Mouse (Mus musculus) hindbrain, embryonic 15.5 days (tissue): ENCODE results near the gene 4933406M09Rik. TPM values are rescaled to one million over a fixed set of nuclear protein-coding genes. Genes with fewer than 3 reads are reported as not detected.
A peak's percentile ranks its signal among the peaks of the same experiment; 100 is the strongest.

Source experiments
- ATAC-seq: fragments of 200-750 bp; cut with Nextera tagmentation; 2 replicates; pipeline ENCODE4 v1.8.0; 2017; ENCODE audit warnings: low read depth, moderate number of reproducible peaks, moderate TSS enrichment; ENCODE audit not compliant: low FRiP score
- H3K27ac ChIP-seq: fragments of 300-500 bp; sonication (generic); replicated peaks from 2 replicates; pipeline ENCODE4 v1.5.1; 2015; ENCODE audit warnings: mild to moderate bottlenecking, inconsistent platforms
- H3K27me3 ChIP-seq: fragments of 300-500 bp; sonication (generic); 2 replicates; pipeline ENCODE4 v1.6.1; 2015; ENCODE audit warnings: control low read depth, inconsistent platforms
- H3K36me3 ChIP-seq: fragments of 300-500 bp; sonication (generic); 2 replicates; pipeline ENCODE4 v1.6.1; 2015; ENCODE audit warnings: control low read depth, inconsistent platforms
- H3K4me1 ChIP-seq: fragments of 300-500 bp; sonication (generic); replicated peaks from 2 replicates; pipeline ENCODE4 v1.6.1; 2015; ENCODE audit warnings: control low read depth, inconsistent platforms
- H3K4me2 ChIP-seq: fragments of 300-500 bp; sonication (generic); 2 replicates; pipeline ENCODE4 v1.6.1; 2015; ENCODE audit warnings: moderate library complexity, mild to moderate bottlenecking, inconsistent platforms
- H3K4me3 ChIP-seq: fragments of 300-500 bp; sonication (generic); 2 replicates; pipeline ENCODE4 v1.5.1; 2015; ENCODE audit warnings: mild to moderate bottlenecking, inconsistent platforms
- H3K9ac ChIP-seq: fragments of 300-500 bp; sonication (generic); 2 replicates; pipeline ENCODE4 v1.6.1; 2015; ENCODE audit warnings: inconsistent platforms
- H3K9me3 ChIP-seq: fragments of 300-500 bp; sonication (generic); 2 replicates; pipeline ENCODE4 v1.6.1; 2016; ENCODE audit warnings: control low read depth, inconsistent platforms
- WGBS: fragments of 180-500 bp; shearing (Covaris S2); methylation state at CpG from one replicate; pipeline ENCODE4 v1.1.7; 2015; 5-methylcytosine and 5-hydroxymethylcytosine counted together
- polyA plus RNA-seq: library from polyadenylated mRNA; unstranded; fragments of >200 nt; fragmentation: Nextera tagmentation; extraction: Ambion mirVana; gene quantifications from 2 replicates; pipeline ENCODE4 v1.2.1, GENCODE M21; 2015

Gene 4933406M09Rik
- polyA plus RNA-seq, 1 experiment from 2014 or later, result not detected

- Histone ChIP-seq H3K4me2 (no peak overlapping the region), H3K9me3 (no peaks in the 10 kb centered on the region), H3K27me3 (no peaks in the 10 kb centered on the region), H3K9ac (no peak overlapping the region), H3K4me1 (0 out of 2 replicates have a peak, but pooled peaks cover 8% of the 10 kb centered on the region), H3K27ac (no peak overlapping the region), H3K4me3 (no peak overlapping the region), H3K36me3 (no peaks in the 10 kb centered on the region)
- ATAC-seq, result no peak
These were observed 564 bp upstream of the 4933406M09Rik start for GRCm38 (mm10) chr1:134385176-134385575.

DNA sequence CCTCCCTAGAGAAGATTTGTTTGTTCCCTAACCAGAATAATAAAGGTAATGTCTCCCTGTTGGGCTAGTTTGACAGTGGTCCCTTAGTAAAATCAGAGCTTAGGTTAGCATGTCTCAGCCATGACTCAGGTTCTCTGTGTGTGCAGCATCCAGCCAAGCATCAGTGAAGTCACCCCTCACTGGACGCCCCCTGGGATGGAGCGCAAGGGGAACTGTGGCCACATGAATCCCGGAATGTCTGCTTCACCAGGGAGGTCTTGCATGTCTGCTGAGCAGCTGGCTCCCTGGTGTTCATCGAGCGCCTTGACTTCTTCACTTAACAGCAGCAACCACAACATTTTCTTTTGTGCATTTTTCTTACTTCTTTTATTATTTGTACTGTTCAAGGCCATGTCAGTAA lies 8.1 kb downstream of the 4933406M09Rik start:
- WGBS, result 60% methylated on average over 5 of the region's 5 CpGs
- Histone ChIP-seq H3K4me1 (no peaks in the 10 kb centered on the region), H3K4me2 (no peak overlapping the region), H3K36me3 (no peaks in the 10 kb centered on the region), H3K4me3 (no peak overlapping the region), H3K9ac (no peak overlapping the region), H3K27ac (no peak overlapping the region), H3K9me3 (no peaks in the 10 kb centered on the region), H3K27me3 (no peaks in the 10 kb centered on the region)
- no peak for ATAC-seq

GRCm38 (mm10) chr1:134398210-134398609 lies 12.5 kb downstream of the 4933406M09Rik start:
- H3K4me2 ChIP-seq, result no peak overlapping the region
- no peak overlapping the region for H3K4me3 ChIP-seq
- H3K9ac ChIP-seq, result no peak overlapping the region
- no peak overlapping the region for H3K27ac ChIP-seq
- H3K4me1 ChIP-seq, result no peaks in the 10 kb centered on the region
- WGBS, result 90% methylated on average over 12 of the region's 12 CpGs
- H3K36me3 ChIP-seq, result no peaks in the 10 kb centered on the region
- no peaks in the 10 kb centered on the region for H3K9me3 ChIP-seq
- ATAC-seq, result no peak
- H3K27me3 ChIP-seq, result no peaks in the 10 kb centered on the region

- no peak for ATAC-seq
- no peak overlapping the region for H3K4me3 ChIP-seq
- 68% methylated on average over 5 of the region's 5 CpGs for WGBS
- H3K9ac ChIP-seq, result no peak overlapping the region
- no peak overlapping the region for H3K27ac ChIP-seq
- no peak overlapping the region for H3K4me2 ChIP-seq
- no peaks in the 10 kb centered on the region for H3K36me3 ChIP-seq
- H3K4me1 ChIP-seq, result no peaks in the 10 kb centered on the region
- H3K27me3 ChIP-seq, result no peaks in the 10 kb centered on the region
- no peaks in the 10 kb centered on the region for H3K9me3 ChIP-seq
These were observed 14.0 kb downstream of the 4933406M09Rik start for GRCm38 (mm10) chr1:134399735-134400134.

- no peaks in the 10 kb centered on the region for H3K27me3 ChIP-seq
- peaks cover 6% of the 10 kb centered on the region for H3K4me1 ChIP-seq
- H3K9me3 ChIP-seq, result no peaks in the 10 kb centered on the region
- peak; percentile 96 for ATAC-seq
- no peaks in the 10 kb centered on the region for H3K36me3 ChIP-seq
- H3K9ac ChIP-seq, result peak within 1 kb of the TSS; percentile 62
- H3K4me2 ChIP-seq, result peak within 1 kb of the TSS; percentile 91
- WGBS, result under 1% methylated on average over 43 of the region's 43 CpGs
- H3K27ac ChIP-seq, result peak within 1 kb of the TSS; percentile 57
- H3K4me3 ChIP-seq, result peak within 1 kb of the TSS; percentile 70
These were observed 20.0 kb downstream of the 4933406M09Rik start, which contains the start of gene Cyb5r1 for GRCm38 (mm10) chr1:134405509-134406413. Gene Cyb5r1 (plus strand): TSS chr1:134405559.

DNA sequence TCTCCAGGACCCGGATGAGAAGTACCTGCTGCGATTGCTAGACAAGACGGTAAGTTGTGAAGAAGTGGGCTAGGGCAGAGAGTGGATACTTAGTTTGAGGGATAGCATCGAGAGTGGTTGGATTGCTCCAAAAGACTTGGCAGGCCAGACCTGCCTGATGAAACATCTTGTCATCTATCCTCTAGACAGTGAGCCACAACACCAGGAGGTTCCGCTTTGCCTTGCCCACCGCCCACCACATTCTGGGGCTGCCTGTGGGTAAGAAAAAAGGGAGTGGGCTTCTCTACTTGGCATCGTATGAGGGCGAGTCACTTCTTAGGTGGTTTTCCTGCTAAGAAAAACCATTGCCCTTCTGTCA lies 20.7 kb downstream of the 4933406M09Rik start:
- 34% methylated on average over 8 of the region's 8 CpGs for WGBS

DNA sequence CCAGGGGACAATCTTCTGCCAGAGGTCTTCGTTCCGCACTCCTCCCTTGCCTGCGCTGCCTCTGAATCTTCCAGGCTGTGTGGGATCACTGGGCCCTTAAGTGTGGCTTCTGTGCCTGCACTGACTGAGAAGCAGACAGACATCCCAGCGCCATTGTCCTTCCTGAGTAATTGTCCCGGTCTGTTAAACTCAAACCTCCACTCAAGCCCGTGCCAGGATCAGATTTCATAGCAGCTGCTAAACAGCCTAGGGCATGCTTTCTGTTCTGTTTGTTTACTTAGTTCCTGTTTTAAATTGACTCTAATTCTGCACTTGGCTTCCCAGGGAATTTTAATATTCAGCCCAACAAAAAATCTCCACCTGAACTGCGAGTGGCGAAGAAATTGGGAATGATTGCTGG lies 22.3 kb downstream of the 4933406M09Rik start:
- Histone ChIP-seq H3K36me3 (no peaks in the 10 kb centered on the region), H3K9me3 (no peaks in the 10 kb centered on the region), H3K27me3 (no peaks in the 10 kb centered on the region), H3K9ac (no peak overlapping the region), H3K4me2 (no peak overlapping the region), H3K4me3 (no peak overlapping the region), H3K4me1 (peaks cover 6% of the 10 kb centered on the region), H3K27ac (no peak overlapping the region)
- WGBS, result 75% methylated on average over 8 of the region's 8 CpGs
- ATAC-seq, result no peak

More for the DNA sequence above, 20.7 kb downstream of the 4933406M09Rik start:
- Histone ChIP-seq H3K27me3 (no peaks in the 10 kb centered on the region), H3K4me3 (peak overlapping the region; percentile 70), H3K4me2 (peak overlapping the region; percentile 91), H3K36me3 (no peaks in the 10 kb centered on the region), H3K9me3 (no peaks in the 10 kb centered on the region), H3K9ac (peak overlapping the region; percentile 62), H3K4me1 (peaks cover 6% of the 10 kb centered on the region), H3K27ac (no peak overlapping the region)
- ATAC-seq, result peak; percentile 66

DNA sequence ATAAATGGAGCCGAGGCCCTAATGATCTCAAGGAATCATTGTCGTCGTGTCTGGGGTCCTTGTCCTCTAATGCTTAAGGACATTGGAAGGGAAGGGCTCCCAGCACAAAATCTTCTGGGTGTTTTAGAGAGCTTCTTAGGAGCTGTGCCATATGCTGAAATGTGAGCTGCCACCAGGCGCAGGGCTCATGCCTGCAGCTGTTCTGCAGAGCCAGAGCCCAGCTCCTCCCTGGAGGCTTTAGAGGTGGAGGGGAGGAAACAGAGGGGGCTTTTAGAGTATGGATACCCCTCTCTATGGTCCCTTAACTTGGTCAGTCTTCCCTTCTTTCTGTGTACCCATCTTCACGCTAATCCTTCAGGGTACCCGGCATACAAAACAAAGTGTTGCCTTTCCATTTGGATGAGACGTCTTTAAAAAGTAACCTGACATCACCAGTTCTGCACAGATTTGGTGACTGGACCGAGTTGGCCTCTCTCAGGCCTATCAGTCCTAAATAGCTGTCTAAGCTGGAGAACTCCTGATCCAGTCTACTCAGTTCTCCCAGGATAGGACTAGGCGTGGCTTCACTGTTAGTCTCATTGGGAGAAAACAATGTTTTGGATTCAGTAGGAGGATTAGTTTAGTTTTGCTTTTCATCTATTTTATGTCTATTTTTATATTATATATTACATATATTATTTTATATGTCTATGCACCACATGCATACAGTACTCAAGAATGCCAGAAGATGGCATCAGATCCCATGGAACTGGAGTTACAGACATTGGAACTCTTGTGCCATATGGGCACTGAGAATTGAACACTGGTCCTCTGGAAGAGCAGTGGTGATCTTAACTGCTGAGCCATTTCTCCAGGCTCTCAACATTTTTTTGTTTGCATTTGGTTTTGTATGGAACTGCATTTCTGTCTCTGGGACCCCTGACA lies 26.2 kb downstream of the 4933406M09Rik start:
- ATAC-seq, result no peak
- WGBS, result 91% methylated on average over 9 of the region's 9 CpGs

DNA sequence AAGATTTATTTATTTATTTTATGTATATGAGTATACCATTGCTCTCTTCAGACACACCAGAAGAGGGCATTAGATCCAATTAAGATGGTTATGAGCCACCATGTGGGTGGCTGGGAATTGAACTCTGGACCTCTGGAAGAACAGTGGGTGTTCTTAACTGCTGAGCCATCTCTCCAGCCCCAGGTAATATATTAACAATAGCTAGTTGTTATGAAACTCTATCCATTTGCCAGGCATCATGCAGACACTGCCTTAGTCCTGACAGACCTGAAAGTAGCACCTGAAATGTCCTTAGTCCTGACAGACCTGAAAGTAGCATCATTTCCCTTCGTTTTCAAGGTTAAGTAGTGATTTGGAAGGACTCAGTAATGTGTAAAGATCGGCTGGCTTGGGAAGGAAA lies 28.3 kb downstream of the 4933406M09Rik start:
- H3K9ac ChIP-seq, result 0 out of 2 replicates have a peak overlapping the region, but pooled peaks have one; percentile 66
- no peak for ATAC-seq
- no peak overlapping the region; the same call in 1 of the 2 replicates for H3K4me2 ChIP-seq
- H3K27me3 ChIP-seq, result no peaks in the 10 kb centered on the region
- no peaks in the 10 kb centered on the region for H3K36me3 ChIP-seq
- H3K4me3 ChIP-seq, result no peak overlapping the region
- H3K4me1 ChIP-seq, result peaks cover 43% of the 10 kb centered on the region
- 50% methylated on average over 2 of the region's 2 CpGs for WGBS
- H3K9me3 ChIP-seq, result no peaks in the 10 kb centered on the region
- H3K27ac ChIP-seq, result no peak overlapping the region

More for the DNA sequence above, 26.2 kb downstream of the 4933406M09Rik start:
- Histone ChIP-seq H3K9ac (no peak overlapping the region), H3K4me2 (no peak overlapping the region), H3K27me3 (no peaks in the 10 kb centered on the region), H3K4me1 (peaks cover 22% of the 10 kb centered on the region), H3K27ac (no peak overlapping the region), H3K9me3 (no peaks in the 10 kb centered on the region), H3K4me3 (no peak overlapping the region), H3K36me3 (no peaks in the 10 kb centered on the region)

DNA sequence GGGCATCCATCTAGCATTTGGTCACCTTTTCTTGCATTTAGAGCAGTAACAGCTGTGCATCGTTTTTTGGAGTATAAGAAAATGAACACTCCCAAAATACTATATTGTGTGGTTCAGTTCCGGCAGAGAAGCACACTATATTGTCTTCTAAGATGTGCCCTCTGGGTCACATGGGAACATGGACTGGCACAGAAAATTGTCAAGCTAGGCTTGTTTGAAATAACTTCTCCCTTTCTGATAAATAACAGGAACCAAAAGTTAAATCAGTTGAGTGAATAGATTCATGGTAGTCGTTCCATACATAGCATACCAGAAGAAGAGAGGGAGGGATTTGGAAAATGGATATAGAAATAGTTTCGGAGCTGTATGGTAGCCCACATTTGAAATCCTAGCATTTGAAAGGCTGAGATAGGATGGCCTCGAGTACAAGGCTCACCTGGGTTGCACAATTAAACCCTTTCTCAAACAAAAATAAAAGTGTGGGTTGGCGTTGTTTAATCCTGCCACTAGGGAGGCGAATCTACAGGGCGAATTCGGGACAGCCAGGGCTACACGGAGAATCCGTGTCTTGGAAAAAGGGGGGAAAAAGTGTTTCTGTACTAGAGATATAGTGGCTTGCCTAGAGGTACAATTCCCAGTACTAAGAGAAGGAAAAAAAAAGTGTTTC lies 28.9 kb downstream of the 4933406M09Rik start:
- Histone ChIP-seq H3K36me3 (no peaks in the 10 kb centered on the region), H3K9ac (peak overlapping the region; percentile 66), H3K4me1 (peaks cover 49% of the 10 kb centered on the region), H3K27me3 (no peaks in the 10 kb centered on the region), H3K4me3 (peak overlapping the region; percentile 77), H3K4me2 (peak overlapping the region; percentile 80), H3K27ac (peak overlapping the region; percentile 94), H3K9me3 (no peaks in the 10 kb centered on the region)
- peak; percentile 40 for ATAC-seq
- WGBS, result 14% methylated on average over 11 of the region's 11 CpGs

- WGBS, result under 1% methylated on average over 69 of the region's 77 CpGs
- Histone ChIP-seq H3K27ac (peak within 1 kb of the TSS; percentile 94), H3K27me3 (no peaks in the 10 kb centered on the region), H3K9ac (peak within 1 kb of the TSS; percentile 66), H3K36me3 (no peaks in the 10 kb centered on the region), H3K4me1 (peaks cover 54% of the 10 kb centered on the region), H3K4me2 (peak within 1 kb of the TSS; percentile 80), H3K4me3 (peak within 1 kb of the TSS; percentile 77), H3K9me3 (no peaks in the 10 kb centered on the region)
- peak; percentile 100 for ATAC-seq
These were observed 29.6 kb downstream of the 4933406M09Rik start, which contains the start of gene Adipor1 for GRCm38 (mm10) chr1:134415168-134415831. Gene Adipor1 (plus strand): TSS chr1:134415378.
